Mouse (Mus musculus) telencephalon, adult 2 months (tissue): Measurements from ENCODE around the gene Padi1.

Experiments used
- DNase-seq: peaks from one replicate; pipeline ENCODE4 v3.0.0-alpha.2; 2011; ENCODE audit warnings: low read depth, low spot score

The Padi1 gene

GRCm38 (mm10) chr4:140862036-140862650 is 16.6 kb upstream of the Padi1 start:
- no peak for DNase-seq

- DNase-seq: no peak
Measured at GRCm38 (mm10) chr4:140860767-140861147, 15.2 kb upstream of the Padi1 start.

GRCm38 (mm10) chr4:140860125-140860766 is 14.7 kb upstream of the Padi1 start:
- no peak for DNase-seq

GRCm38 (mm10) chr4:140859291-140859690 is 13.7 kb upstream of the Padi1 start:
- DNase-seq: no peak

GRCm38 (mm10) chr4:140857813-140858212 is 12.2 kb upstream of the Padi1 start:
- DNase-seq: no peak

- DNase-seq: no peak
Measured at GRCm38 (mm10) chr4:140857041-140857440, 11.5 kb upstream of the Padi1 start.

GRCm38 (mm10) chr4:140855151-140855550 is 9.6 kb upstream of the Padi1 start:
- no peak for DNase-seq

GRCm38 (mm10) chr4:140854455-140854864 is 8.9 kb upstream of the Padi1 start:
- DNase-seq: no peak

GRCm38 (mm10) chr4:140853626-140854025 is 8.0 kb upstream of the Padi1 start:
- DNase-seq: no peak

- no peak for DNase-seq
Measured at GRCm38 (mm10) chr4:140849310-140849709, 3.7 kb upstream of the Padi1 start.

- DNase-seq: no peak
Measured at GRCm38 (mm10) chr4:140844991-140845390, 587 bp downstream of the Padi1 start.

GRCm38 (mm10) chr4:140843670-140844280 is 1.8 kb downstream of the Padi1 start:
- DNase-seq: no peak

- no peak for DNase-seq
Measured at GRCm38 (mm10) chr4:140842909-140843308, 2.7 kb downstream of the Padi1 start.

GRCm38 (mm10) chr4:140837879-140838278 is 7.7 kb downstream of the Padi1 start:
- no peak for DNase-seq

GRCm38 (mm10) chr4:140836208-140836866 is 9.2 kb downstream of the Padi1 start:
- DNase-seq: no peak

GRCm38 (mm10) chr4:140835682-140836081 is 9.9 kb downstream of the Padi1 start:
- no peak for DNase-seq

GRCm38 (mm10) chr4:140834327-140834934 is 11.1 kb downstream of the Padi1 start:
- no peak for DNase-seq

- no peak for DNase-seq
Measured at GRCm38 (mm10) chr4:140832821-140833220, 12.8 kb downstream of the Padi1 start.

- no peak for DNase-seq
Measured at GRCm38 (mm10) chr4:140831808-140832207, 13.8 kb downstream of the Padi1 start.

GRCm38 (mm10) chr4:140827237-140827636 is 18.3 kb downstream of the Padi1 start:
- no peak for DNase-seq

GRCm38 (mm10) chr4:140825942-140826341 is 19.6 kb downstream of the Padi1 start:
- no peak for DNase-seq

- DNase-seq: peak; percentile 10
Measured at GRCm38 (mm10) chr4:140821988-140822387, 23.6 kb downstream of the Padi1 start.
